Mouse (Mus musculus): ENCODE data around the gene Havcr1. TPM values are rescaled to one million over a fixed set of nuclear protein-coding genes. Genes with fewer than 3 reads are reported as not detected.
"Not testable (repeated sequence)": the region's sequence is repeated elsewhere in the genome, so short reads cannot be mapped to it uniquely, and the experiment has no call there.

Gene Havcr1
- polyA plus RNA-seq, 1 experiment from 2014 or later, result not detected

DNA sequence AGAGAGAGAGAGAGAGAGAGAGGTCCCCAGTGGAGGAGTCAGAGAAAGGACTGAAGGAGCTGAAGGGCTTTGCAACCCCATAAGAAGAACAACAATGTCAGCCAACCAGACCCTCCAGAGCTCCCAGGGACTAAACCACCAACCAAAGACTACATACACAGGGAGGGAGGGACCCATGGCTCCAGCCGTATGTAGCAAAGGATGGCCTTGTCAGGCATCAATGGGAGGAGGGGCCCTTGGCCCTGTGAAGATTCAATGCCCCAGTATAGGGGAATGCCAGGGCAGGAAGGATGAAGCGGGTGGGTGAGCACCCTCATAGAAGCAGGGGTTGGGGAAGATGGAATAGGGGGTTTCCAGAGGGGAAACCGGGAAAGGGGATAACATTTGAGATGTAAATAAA lies 6.8 kb downstream of the Havcr1 start:
- no peaks in the 10 kb centered on the region for H3K36me3 ChIP-seq
- no peak overlapping the region for H3K9ac ChIP-seq
- no peaks in the 10 kb centered on the region for H3K27me3 ChIP-seq (replicated peaks)
- no peaks in the 10 kb centered on the region for H3K9me3 ChIP-seq
- no peak overlapping the region for H3K4me2 ChIP-seq
- H3K4me1 ChIP-seq, result no peaks in the 10 kb centered on the region
- 76% methylated on average over 3 of the region's 3 CpGs for WGBS
- no peak overlapping the region for H3K27ac ChIP-seq
- H3K4me3 ChIP-seq (replicated peaks), result no peak overlapping the region
- ATAC-seq (ENCODE audit: insufficient read depth, low FRiP score, low read depth), result no peak

- H3K9me3 ChIP-seq, result no peaks in the 10 kb centered on the region
- H3K4me1 ChIP-seq, result no peaks in the 10 kb centered on the region
- no peak overlapping the region for H3K4me3 ChIP-seq (replicated peaks)
- H3K36me3 ChIP-seq, result no peaks in the 10 kb centered on the region
- H3K27ac ChIP-seq, result no peak overlapping the region
- no peak overlapping the region for H3K4me2 ChIP-seq
- no peak for ATAC-seq (ENCODE audit: insufficient read depth, low FRiP score, low read depth)
- 55% methylated on average over 2 of the region's 2 CpGs for WGBS
- H3K9ac ChIP-seq, result no peak overlapping the region
- no peaks in the 10 kb centered on the region for H3K27me3 ChIP-seq (replicated peaks)
Measured at GRCm38 (mm10) chr11:46747996-46748395, 13.1 kb downstream of the Havcr1 start.

DNA sequence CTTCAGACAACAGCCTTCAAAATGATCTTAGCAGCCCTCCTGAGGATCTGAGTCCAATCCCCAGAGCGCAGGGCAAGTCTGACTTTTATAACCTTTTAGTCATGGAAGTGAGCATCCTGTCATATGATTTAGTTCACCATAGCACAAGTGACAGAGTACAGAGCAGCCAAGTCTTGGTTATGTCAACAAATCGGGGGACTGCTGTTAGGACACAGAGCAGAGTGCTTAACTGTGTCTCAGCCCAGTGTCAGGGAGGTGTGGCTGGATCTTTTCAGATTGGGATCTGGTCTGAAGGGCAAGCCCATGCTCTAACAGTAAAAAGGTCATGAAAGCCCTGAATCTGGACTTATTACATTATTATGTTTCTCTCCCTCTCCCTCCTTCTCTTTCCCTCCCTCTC lies 18.8 kb downstream of the Havcr1 start:
- Histone ChIP-seq H3K9ac (no peak overlapping the region), H3K27ac (no peak overlapping the region), H3K9me3 (no peaks in the 10 kb centered on the region), H3K4me3 (replicated peaks) (no peak overlapping the region), H3K27me3 (replicated peaks) (no peaks in the 10 kb centered on the region), H3K36me3 (no peaks in the 10 kb centered on the region), H3K4me2 (no peak overlapping the region), H3K4me1 (no peaks in the 10 kb centered on the region)
- 33% methylated on average over 2 of the region's 2 CpGs for WGBS
- no peak for ATAC-seq (ENCODE audit: insufficient read depth, low FRiP score, low read depth)

DNA sequence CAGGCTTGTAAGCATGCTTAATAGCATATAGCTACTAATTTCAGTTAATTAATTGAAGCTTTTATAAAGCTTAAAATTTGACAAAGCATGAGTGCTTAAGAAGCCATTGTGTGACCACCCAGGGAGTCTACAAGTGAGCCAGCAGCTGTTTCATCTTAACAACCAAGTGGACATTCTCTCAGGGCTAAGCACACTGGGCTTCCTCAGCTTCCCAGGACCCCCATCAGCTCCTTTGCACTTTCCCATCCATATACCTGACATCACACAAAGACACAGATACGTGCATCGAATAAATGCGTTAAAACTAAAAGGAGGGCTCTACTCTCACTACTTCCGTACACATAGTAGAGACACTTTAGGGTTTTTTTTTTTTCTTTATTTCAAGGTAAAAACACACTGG lies 19.8 kb downstream of the Havcr1 start:
- Histone ChIP-seq H3K27me3 (replicated peaks) (no peaks in the 10 kb centered on the region), H3K9me3 (no peaks in the 10 kb centered on the region), H3K4me2 (no peak overlapping the region), H3K27ac (no peak overlapping the region), H3K36me3 (no peaks in the 10 kb centered on the region), H3K4me1 (no peaks in the 10 kb centered on the region), H3K9ac (no peak overlapping the region), H3K4me3 (replicated peaks) (no peak overlapping the region)
- WGBS, result 59% methylated on average over 4 of the region's 4 CpGs
- ATAC-seq (ENCODE audit: insufficient read depth, low FRiP score, low read depth), result no peak

DNA sequence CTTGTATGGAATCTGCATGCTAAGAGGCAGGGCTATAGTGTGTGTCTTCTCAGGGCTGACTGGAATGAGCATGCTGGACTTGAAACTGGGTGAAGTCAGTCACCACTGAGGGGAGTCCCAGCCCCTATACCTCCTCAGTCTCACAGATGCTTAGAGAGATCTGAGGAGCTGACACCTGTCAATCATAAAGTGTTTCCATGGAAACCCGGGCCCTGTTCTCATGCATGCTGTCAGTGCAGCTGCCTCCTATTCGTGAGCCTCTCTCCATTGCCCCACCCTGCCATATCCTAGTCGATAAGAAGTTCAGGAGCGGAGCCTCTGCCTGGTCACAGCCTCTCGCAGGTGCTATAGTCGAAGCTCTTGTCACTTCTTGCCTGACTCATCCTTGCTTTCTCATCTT lies 20.8 kb downstream of the Havcr1 start:
- not testable (repeated sequence) for H3K36me3 ChIP-seq, H3K4me2 ChIP-seq
- 86% methylated on average over 6 of the region's 6 CpGs for WGBS

GRCm38 (mm10) chr11:46776879-46777278 lies 42.0 kb downstream of the Havcr1 start:
- Histone ChIP-seq H3K27ac (no peak overlapping the region), H3K4me2 (no peak overlapping the region), H3K27me3 (replicated peaks) (no peaks in the 10 kb centered on the region), H3K4me3 (replicated peaks) (no peak overlapping the region), H3K9ac (no peak overlapping the region), H3K9me3 (no peaks in the 10 kb centered on the region), H3K4me1 (no peaks in the 10 kb centered on the region), H3K36me3 (no peaks in the 10 kb centered on the region)
- ATAC-seq (ENCODE audit: insufficient read depth, low FRiP score, low read depth), result no peak
- 70% methylated on average over 3 of the region's 3 CpGs for WGBS

More for the DNA sequence above, 20.8 kb downstream of the Havcr1 start:
- H3K27me3 ChIP-seq (replicated peaks); H3K27ac ChIP-seq; H3K4me1 ChIP-seq; ATAC-seq (ENCODE audit: insufficient read depth, low FRiP score, low read depth); H3K9ac ChIP-seq; H3K4me3 ChIP-seq (replicated peaks); H3K9me3 ChIP-seq: not testable (repeated sequence)

GRCm38 (mm10) chr11:46779811-46780210 lies 44.9 kb downstream of the Havcr1 start:
- WGBS, result 72% methylated on average over 2 of the region's 2 CpGs

GRCm38 (mm10) chr11:46804440-46804839 lies 69.6 kb downstream of the Havcr1 start:
- Histone ChIP-seq H3K4me1 (no peaks in the 10 kb centered on the region), H3K9me3 (no peaks in the 10 kb centered on the region), H3K4me3 (replicated peaks) (no peak overlapping the region), H3K27me3 (replicated peaks) (no peaks in the 10 kb centered on the region), H3K27ac (no peak overlapping the region), H3K9ac (no peak overlapping the region), H3K4me2 (no peak overlapping the region), H3K36me3 (no peaks in the 10 kb centered on the region)
- 75% methylated on average over 2 of the region's 2 CpGs for WGBS
- ATAC-seq (ENCODE audit: insufficient read depth, low FRiP score, low read depth), result no peak

More at GRCm38 (mm10) chr11:46779811-46780210, 44.9 kb downstream of the Havcr1 start:
- no peak overlapping the region for H3K4me2 ChIP-seq
- no peaks in the 10 kb centered on the region for H3K36me3 ChIP-seq
- H3K27me3 ChIP-seq (replicated peaks), result no peaks in the 10 kb centered on the region
- no peaks in the 10 kb centered on the region for H3K9me3 ChIP-seq
- H3K9ac ChIP-seq, result no peak overlapping the region
- no peak for ATAC-seq (ENCODE audit: insufficient read depth, low FRiP score, low read depth)
- no peak overlapping the region for H3K27ac ChIP-seq
- no peaks in the 10 kb centered on the region for H3K4me1 ChIP-seq
- no peak overlapping the region for H3K4me3 ChIP-seq (replicated peaks)

DNA sequence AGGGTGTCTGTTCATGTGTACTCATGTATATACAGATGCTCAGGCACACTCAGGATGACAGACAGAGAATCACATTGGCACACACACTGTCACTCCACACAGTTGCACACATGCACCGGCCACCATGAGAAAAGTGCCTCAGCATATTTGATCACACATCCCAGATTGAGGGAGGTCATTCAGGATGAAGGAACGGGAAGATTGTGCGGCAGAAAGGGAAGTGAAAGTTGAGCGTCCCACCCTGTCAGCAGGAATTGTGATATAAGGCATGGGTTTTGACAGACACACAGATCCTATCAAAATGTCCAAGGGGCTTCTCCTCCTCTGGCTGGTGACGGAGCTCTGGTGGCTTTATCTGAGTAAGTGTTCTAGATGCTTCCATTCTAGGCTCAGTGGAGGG lies 75.6 kb downstream of the Havcr1 start, which contains the start of gene Timd4:
TSS of gene Timd4 (plus strand) at position 290 of the 400 bp plus-strand sequence.
- no peaks in the 10 kb centered on the region for H3K4me1 ChIP-seq
- H3K9me3 ChIP-seq, result no peaks in the 10 kb centered on the region
- no peak within 1 kb of the TSS for H3K9ac ChIP-seq
- H3K4me2 ChIP-seq, result no peak within 1 kb of the TSS
- H3K36me3 ChIP-seq, result no peaks in the 10 kb centered on the region
- H3K27me3 ChIP-seq (replicated peaks), result no peaks in the 10 kb centered on the region
- ATAC-seq (ENCODE audit: insufficient read depth, low FRiP score, low read depth), result no peak
- 85% methylated on average over 5 of the region's 5 CpGs for WGBS
- H3K4me3 ChIP-seq (replicated peaks), result no peak within 1 kb of the TSS
- H3K27ac ChIP-seq, result no peak within 1 kb of the TSS

GRCm38 (mm10) chr11:46817692-46818091 lies 82.8 kb downstream of the Havcr1 start:
- Histone ChIP-seq H3K27me3 (replicated peaks) (no peaks in the 10 kb centered on the region), H3K27ac (no peak overlapping the region), H3K36me3 (no peaks in the 10 kb centered on the region), H3K9me3 (no peaks in the 10 kb centered on the region), H3K4me3 (replicated peaks) (no peak overlapping the region), H3K4me2 (no peak overlapping the region), H3K9ac (no peak overlapping the region), H3K4me1 (no peaks in the 10 kb centered on the region)
- ATAC-seq (ENCODE audit: insufficient read depth, low FRiP score, low read depth), result no peak
- WGBS, result 82% methylated on average over 5 of the region's 5 CpGs

DNA sequence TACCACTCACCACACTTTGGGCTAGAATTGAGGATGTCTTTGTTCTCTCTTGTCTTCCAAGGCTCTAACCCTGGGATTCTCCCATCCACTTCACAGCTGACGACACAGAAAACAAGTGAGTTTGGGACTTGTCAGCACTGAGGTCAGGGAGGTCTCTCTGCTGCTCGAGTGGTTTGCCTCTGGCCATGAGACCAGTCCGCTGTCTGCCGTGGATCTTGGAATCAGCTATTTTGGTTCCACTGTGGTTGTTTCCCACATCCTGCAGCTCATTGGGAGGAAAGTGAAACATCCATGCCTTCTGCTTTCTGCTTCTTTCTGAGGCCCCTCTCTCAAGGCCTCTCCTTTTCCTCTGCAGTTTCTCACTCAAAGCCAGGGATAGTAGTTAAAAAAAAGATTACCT lies 85.0 kb downstream of the Havcr1 start:
- Histone ChIP-seq H3K4me2 (no peak overlapping the region), H3K4me3 (replicated peaks) (no peak overlapping the region), H3K36me3 (no peaks in the 10 kb centered on the region), H3K9ac (no peak overlapping the region), H3K4me1 (no peaks in the 10 kb centered on the region), H3K27me3 (replicated peaks) (no peaks in the 10 kb centered on the region), H3K9me3 (no peaks in the 10 kb centered on the region), H3K27ac (no peak overlapping the region)
- ATAC-seq (ENCODE audit: insufficient read depth, low FRiP score, low read depth), result no peak
- WGBS, result 48% methylated on average over 4 of the region's 4 CpGs

Measured in stomach, embryonic 15.5 days (tissue).